Mouse (Mus musculus) lung, embryonic 16.5 days (tissue): ENCODE measurements at regions not wholly inside any gene's neighbourhood (a gene's known extent, or its start where the extent isn't known, plus 50 kb on each side); places are given as distances from the start of the nearest gene placed in this dataset.

Experiments used
- ATAC-seq: fragments of 200-750 bp; cut with Nextera tagmentation; 2 replicates; pipeline ENCODE4 v1.8.0; 2017; ENCODE audit warnings: low read depth, mild to moderate bottlenecking, moderate library complexity
- H3K27ac ChIP-seq: fragments of 300-500 bp; sonication (generic); 2 replicates; pipeline ENCODE4 v1.5.1; 2014; ENCODE audit warnings: mild to moderate bottlenecking, control low read depth, low read length
- H3K27me3 ChIP-seq: fragments of 300-500 bp; sonication (generic); 2 replicates; pipeline ENCODE4 v1.6.1; 2014; ENCODE audit warnings: low read depth, low read length, mixed read lengths; ENCODE audit not compliant: control insufficient read depth, insufficient read depth
- H3K36me3 ChIP-seq: fragments of 300-500 bp; sonication (generic); 2 replicates; pipeline ENCODE4 v1.6.1; 2014; ENCODE audit warnings: low read length; ENCODE audit not compliant: control insufficient read depth, insufficient read depth
- H3K4me1 ChIP-seq: fragments of 300-500 bp; sonication (generic); replicated peaks from 2 replicates; pipeline ENCODE4 v1.6.1; 2014; ENCODE audit warnings: low read length, mixed read lengths; ENCODE audit not compliant: control insufficient read depth, insufficient read depth
- H3K4me2 ChIP-seq: fragments of 300-500 bp; sonication (generic); 2 replicates; pipeline ENCODE4 v1.6.1; 2014; ENCODE audit warnings: low read depth, low read length, control low read depth
- H3K4me3 ChIP-seq: fragments of 300-500 bp; sonication (generic); 2 replicates; pipeline ENCODE4 v1.5.1; 2014; ENCODE audit warnings: mild to moderate bottlenecking, low read length, control low read depth
- H3K9ac ChIP-seq: fragments of 300-500 bp; sonication (generic); 2 replicates; pipeline ENCODE4 v1.6.1; 2014; ENCODE audit warnings: low read length, control low read depth
- H3K9me3 ChIP-seq: fragments of 300-500 bp; sonication (generic); 2 replicates; pipeline ENCODE4 v1.6.1; 2016; ENCODE audit warnings: low read length; ENCODE audit not compliant: control insufficient read depth
- WGBS: fragments of 180-500 bp; shearing (Covaris S2); extraction: QIAGEN DNeasy Blood & Tissue Kit; methylation state at CpG from one replicate; pipeline ENCODE4 v1.1.7; 2014; 5-methylcytosine and 5-hydroxymethylcytosine counted together

- Histone ChIP-seq H3K36me3 (no peaks in the 10 kb centered on the region), H3K9ac (no peak overlapping the region), H3K27me3 (no peaks in the 10 kb centered on the region), H3K4me1 (no peaks in the 10 kb centered on the region), H3K27ac (no peak overlapping the region), H3K4me2 (no peak overlapping the region), H3K9me3 (no peaks in the 10 kb centered on the region), H3K4me3 (no peak overlapping the region)
- WGBS: 79% methylated on average over 4 of the region's 4 CpGs
- no peak for ATAC-seq
Observed at GRCm38 (mm10) chr13:83826841-83827463, 323.1 kb downstream of the Mef2c start.

- Histone ChIP-seq H3K4me1 (no peaks in the 10 kb centered on the region), H3K9me3 (no peaks in the 10 kb centered on the region), H3K4me3 (no peak overlapping the region), H3K36me3 (no peaks in the 10 kb centered on the region), H3K27ac (no peak overlapping the region), H3K27me3 (no peaks in the 10 kb centered on the region), H3K4me2 (no peak overlapping the region), H3K9ac (no peak overlapping the region)
- ATAC-seq: no peak
- 80% methylated on average over 6 of the region's 6 CpGs for WGBS
Observed at GRCm38 (mm10) chr13:83865932-83866685, 356.0 kb upstream of the Tmem161b start.

GRCm38 (mm10) chr13:83867211-83867610, 354.9 kb upstream of the Tmem161b start:
- no peaks in the 10 kb centered on the region for H3K9me3 ChIP-seq
- WGBS: 28% methylated on average over 1 of the region's 1 CpGs

DNA sequence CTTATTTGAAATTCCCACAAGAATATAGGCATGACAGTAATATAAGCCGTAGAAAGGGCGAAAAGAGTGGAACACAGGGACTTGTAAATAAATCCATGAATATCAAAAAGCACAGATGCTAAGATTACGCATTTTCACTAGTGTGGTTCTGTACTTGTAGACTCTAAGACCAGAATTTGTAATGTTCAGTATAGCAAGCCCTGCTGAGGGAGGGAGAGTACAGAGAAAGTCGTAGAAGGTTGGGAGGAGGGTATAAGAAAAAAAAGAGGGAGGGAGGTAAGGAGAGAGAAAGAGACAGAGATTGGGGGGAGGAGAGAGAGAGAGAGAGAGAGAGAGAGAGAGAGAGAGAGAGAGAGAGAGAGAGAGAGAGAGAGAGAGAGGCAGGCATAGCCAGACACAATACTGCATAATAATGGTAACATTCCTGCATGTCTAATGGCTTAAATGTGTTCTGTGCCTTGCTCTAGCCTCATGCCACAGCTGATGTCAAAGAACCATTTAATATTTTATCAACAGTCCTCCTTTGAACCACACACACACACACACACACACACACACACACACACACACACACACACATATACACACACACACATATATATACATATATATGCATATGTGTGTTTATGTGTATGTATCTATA, 354.1 kb upstream of the Tmem161b start:
- no peaks in the 10 kb centered on the region for H3K9me3 ChIP-seq
- H3K36me3 ChIP-seq: no peaks in the 10 kb centered on the region
- no peak overlapping the region for H3K27ac ChIP-seq
- 76% methylated on average over 4 of the region's 4 CpGs for WGBS
- no peak for ATAC-seq
- no peak overlapping the region for H3K9ac ChIP-seq
- no peak overlapping the region for H3K4me3 ChIP-seq
- H3K4me1 ChIP-seq: no peaks in the 10 kb centered on the region
- no peak overlapping the region for H3K4me2 ChIP-seq
- no peaks in the 10 kb centered on the region for H3K27me3 ChIP-seq

More at GRCm38 (mm10) chr13:83867211-83867610, 354.9 kb upstream of the Tmem161b start:
- Histone ChIP-seq H3K9ac (no peak overlapping the region), H3K4me2 (no peak overlapping the region), H3K4me3 (no peak overlapping the region), H3K4me1 (no peaks in the 10 kb centered on the region), H3K27me3 (no peaks in the 10 kb centered on the region), H3K36me3 (no peaks in the 10 kb centered on the region), H3K27ac (no peak overlapping the region)
- ATAC-seq: no peak

DNA sequence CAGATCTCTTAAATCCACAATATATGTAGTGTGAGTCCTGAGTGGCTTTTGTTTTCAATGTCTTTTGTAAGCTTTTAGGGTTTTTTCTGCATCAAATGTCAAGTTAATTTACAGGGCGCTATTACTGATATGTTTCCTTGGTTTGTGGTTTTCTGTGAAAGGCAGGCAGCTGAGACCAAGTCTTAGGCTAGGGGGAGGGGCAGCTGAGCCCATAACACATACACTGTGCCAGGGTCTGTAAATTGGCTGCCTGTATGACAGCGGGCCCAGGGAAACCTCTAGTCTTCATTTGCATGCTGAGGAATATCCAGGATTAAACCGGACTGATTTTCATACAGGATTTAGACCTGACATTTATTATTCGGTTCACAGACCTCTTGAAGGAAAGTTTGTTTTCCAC, 353.2 kb upstream of the Tmem161b start:
- H3K4me2 ChIP-seq: no peak overlapping the region
- no peaks in the 10 kb centered on the region for H3K4me1 ChIP-seq
- H3K4me3 ChIP-seq: no peak overlapping the region
- no peak for ATAC-seq
- no peaks in the 10 kb centered on the region for H3K36me3 ChIP-seq
- H3K27me3 ChIP-seq: no peaks in the 10 kb centered on the region
- no peak overlapping the region for H3K9ac ChIP-seq
- H3K27ac ChIP-seq: no peak overlapping the region
- WGBS: 47% methylated on average over 4 of the region's 4 CpGs
- no peaks in the 10 kb centered on the region for H3K9me3 ChIP-seq

DNA sequence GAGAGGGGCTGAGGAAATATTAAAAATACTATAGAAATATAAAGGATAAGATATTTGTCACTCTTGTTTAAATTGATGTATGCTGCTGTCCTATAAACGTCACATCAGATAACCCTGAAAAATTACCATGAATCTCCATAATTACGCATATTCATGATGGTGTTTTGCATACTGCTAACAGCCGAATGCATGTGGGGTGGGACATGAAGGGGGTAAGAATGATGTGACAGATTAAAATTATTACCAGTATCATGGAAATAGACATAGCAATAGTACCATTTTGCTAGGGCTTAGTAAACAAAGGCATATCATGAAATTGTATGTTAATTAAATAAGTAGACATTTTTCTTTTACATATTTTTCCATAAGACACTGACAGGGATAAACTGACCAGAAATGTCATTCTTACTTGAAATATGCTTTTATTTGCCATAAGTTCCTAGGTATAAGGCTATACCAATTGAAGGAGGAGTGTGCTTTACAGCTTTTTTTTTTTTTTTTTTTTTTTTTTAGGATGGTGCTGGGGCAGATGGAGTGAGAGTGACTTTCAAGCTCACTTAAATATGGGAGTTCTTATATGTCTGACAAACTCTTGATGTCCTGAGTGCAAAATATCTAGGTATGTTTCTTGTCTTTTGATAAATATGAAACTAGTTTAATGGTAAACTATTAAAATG, 349.8 kb upstream of the Tmem161b start:
- no peaks in the 10 kb centered on the region for H3K36me3 ChIP-seq
- no peak overlapping the region for H3K9ac ChIP-seq
- WGBS: 55% methylated on average over 3 of the region's 3 CpGs
- no peaks in the 10 kb centered on the region for H3K4me1 ChIP-seq
- no peak overlapping the region for H3K4me3 ChIP-seq
- no peak overlapping the region for H3K4me2 ChIP-seq
- no peaks in the 10 kb centered on the region for H3K27me3 ChIP-seq
- ATAC-seq: no peak
- no peak overlapping the region for H3K27ac ChIP-seq
- H3K9me3 ChIP-seq: no peaks in the 10 kb centered on the region

DNA sequence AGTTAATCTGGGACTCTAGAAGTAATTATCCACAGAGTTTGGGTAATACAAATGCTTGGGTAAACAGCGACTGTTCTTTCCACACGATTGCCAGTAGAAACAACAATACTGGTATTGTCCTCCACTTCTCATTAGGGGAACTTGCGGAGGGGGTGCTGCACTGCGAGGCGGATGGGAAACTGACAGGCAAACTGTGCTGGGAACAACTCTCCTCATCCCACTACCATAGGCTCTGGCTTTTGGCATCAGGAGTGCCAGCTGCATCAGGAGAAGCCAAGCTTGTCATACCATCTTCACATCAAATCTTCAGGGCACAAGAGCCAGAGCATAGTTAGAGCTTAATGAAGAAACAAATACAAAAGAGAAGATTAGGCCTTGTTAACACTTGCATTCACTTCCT, 349.2 kb upstream of the Tmem161b start:
- Histone ChIP-seq H3K4me3 (no peak overlapping the region), H3K36me3 (no peaks in the 10 kb centered on the region), H3K27ac (no peak overlapping the region), H3K4me1 (no peaks in the 10 kb centered on the region), H3K9ac (no peak overlapping the region), H3K4me2 (no peak overlapping the region), H3K9me3 (no peaks in the 10 kb centered on the region), H3K27me3 (no peaks in the 10 kb centered on the region)
- 31% methylated on average over 5 of the region's 5 CpGs for WGBS
- ATAC-seq: no peak

DNA sequence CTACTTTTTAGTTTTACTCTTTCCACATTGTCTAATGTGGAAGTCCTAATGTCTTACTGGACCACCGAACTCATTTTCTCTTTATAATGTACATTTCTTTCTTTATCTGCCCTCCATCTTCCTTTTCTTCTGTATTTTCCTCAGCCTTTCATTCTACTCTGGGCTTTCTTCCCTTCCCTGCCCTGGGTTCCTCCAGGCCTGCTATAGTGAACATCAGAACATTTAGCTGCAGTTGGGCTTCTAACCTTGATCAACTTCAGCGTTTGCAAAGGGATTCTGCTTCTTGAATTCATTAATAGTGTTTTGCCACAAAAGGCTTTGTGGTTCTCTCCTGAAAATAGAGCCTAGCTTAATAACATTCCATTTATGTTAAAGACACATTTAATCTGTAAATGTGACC, 342.5 kb upstream of the Tmem161b start:
- H3K9ac ChIP-seq: no peak overlapping the region
- H3K4me1 ChIP-seq: no peaks in the 10 kb centered on the region
- 72% methylated on average over 2 of the region's 2 CpGs for WGBS
- H3K27me3 ChIP-seq: no peaks in the 10 kb centered on the region
- H3K27ac ChIP-seq: no peak overlapping the region
- no peaks in the 10 kb centered on the region for H3K9me3 ChIP-seq
- H3K4me2 ChIP-seq: no peak overlapping the region
- ATAC-seq: no peak
- no peak overlapping the region for H3K4me3 ChIP-seq
- H3K36me3 ChIP-seq: no peaks in the 10 kb centered on the region

DNA sequence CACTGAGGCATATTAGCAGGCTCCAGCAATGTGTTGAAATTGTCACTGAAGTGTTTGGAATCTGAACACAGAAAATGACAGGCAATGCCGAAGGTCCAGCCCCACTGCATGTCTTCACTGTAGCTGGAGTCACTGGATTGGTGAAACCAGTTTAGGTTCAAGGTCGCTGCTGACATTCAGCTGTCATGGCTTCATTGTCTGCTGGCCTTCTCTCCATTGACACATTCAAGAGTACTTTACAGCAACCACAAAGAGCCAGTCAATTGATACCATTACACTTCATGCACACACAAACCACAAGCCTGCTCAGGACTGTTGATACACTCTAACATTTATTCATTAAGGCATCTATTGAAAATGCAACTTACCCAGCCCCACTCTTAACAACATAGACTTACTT, 341.8 kb upstream of the Tmem161b start:
- ATAC-seq: no peak
- no peaks in the 10 kb centered on the region for H3K27me3 ChIP-seq
- no peak overlapping the region for H3K4me3 ChIP-seq
- H3K9me3 ChIP-seq: no peaks in the 10 kb centered on the region
- no peak overlapping the region for H3K9ac ChIP-seq
- no peak overlapping the region for H3K27ac ChIP-seq
- H3K36me3 ChIP-seq: no peaks in the 10 kb centered on the region
- no peaks in the 10 kb centered on the region for H3K4me1 ChIP-seq
- WGBS: 75% methylated on average over 2 of the region's 2 CpGs
- H3K4me2 ChIP-seq: no peak overlapping the region
